Comparison of ENCODE assay signal across 9 mouse cellular contexts in the genomic region with DNA sequence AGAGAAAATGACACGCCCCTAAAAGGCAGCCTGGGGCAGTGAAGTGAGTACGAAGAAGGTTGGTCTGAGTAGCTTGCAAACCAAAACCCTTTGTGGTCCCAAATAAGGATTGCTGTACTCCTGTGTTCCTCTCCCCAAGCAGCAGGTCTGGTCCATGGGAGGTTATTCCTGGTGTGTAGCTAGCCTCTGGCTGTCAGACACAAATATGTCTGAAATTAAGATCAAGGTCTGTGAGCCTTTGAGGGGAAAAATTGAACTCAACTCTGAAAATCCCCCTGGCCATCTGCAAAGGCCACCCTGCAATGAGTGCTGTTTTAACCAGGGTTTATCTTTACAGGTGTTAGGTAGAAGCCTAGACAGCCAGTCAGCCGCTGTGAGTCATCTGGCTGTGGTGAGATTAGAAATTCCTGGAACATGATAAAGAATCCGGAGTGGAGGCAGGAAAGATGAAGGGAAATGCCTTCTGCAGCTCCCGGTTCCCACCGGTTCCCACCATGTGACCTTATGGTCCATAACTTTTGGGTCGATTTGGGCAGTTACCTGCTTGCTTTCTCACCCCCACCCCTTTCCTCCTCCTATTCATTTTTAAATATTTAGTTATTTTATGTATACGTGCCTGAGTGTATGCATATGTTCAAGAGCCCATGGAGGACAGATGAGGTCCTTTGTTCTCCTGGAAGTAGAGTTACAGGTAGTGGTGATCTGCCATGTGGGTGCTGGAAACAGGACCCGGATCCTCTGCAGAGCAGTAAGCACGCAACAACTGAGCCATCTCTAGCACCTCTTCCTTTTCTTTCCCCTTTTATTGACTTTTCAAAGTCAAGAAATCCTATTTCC.
A peak's percentile ranks its signal among the peaks of the same experiment; 100 is the strongest.
DNase-seq lines count a peak whose midpoint lies in the region; ATAC-seq and TF ChIP-seq lines count a peak whose summit lies in the region.
"Had no signal": no experiment of that assay in that cellular context is flagged by ENCODE, and none has a peak within 500 bp of the region (broad histone marks: within the 10 kb centered on the region; RNA-seq: fewer than 3 reads in every experiment).

No protein-coding gene starts in this region.

- H3K9me3 ChIP-seq in lung, embryonic 15.5 days = no peaks in the 10 kb centered on the region
- no peaks in the 10 kb centered on the region for H3K9me3 ChIP-seq in forebrain, embryonic 14.5 days (replicated peaks; ENCODE audit: control insufficient read depth, low read length)
- no peaks in the 10 kb centered on the region for H3K9me3 ChIP-seq in liver, embryonic 15.5 days (replicated peaks)
- H3K9me3 ChIP-seq in stomach, postnatal 0 days (ENCODE audit: control insufficient read depth, low read length) = no peaks in the 10 kb centered on the region

- TF ChIP-seq EP300 in stomach, postnatal 0 days (optimal IDR thresholded peaks at IDR 0.05) = no peak

- ATAC-seq in lung, embryonic 15.5 days (ENCODE audit: borderline replicate concordance, extremely low read depth, low FRiP score, low TSS enrichment) = no peak
- ATAC-seq in forebrain, embryonic 14.5 days = no peak
- no peak for ATAC-seq in liver, embryonic 15.5 days (ENCODE audit: insufficient read depth)
- peak; percentile 82 for ATAC-seq in stomach, postnatal 0 days (ENCODE audit: low FRiP score, low TSS enrichment)

- no peak for DNase-seq in lung, postnatal 36 days
- DNase-seq in forebrain, embryonic 14.5 days (ENCODE audit: low spot score) = no peak
- DNase-seq in stomach, postnatal 0 days (ENCODE audit: low spot score) = peak; percentile 59
- DNase-seq in spleen, postnatal 10 days (ENCODE audit: low spot score in 2 of 2) = no peak
- no peak for DNase-seq in cerebellum, adult 2 months
- DNase-seq in layer of hippocampus, postnatal 25 days (ENCODE audit: extremely low spot score in 1 of 2, low spot score in 1 of 2) = no peak

- peaks cover 8% of the 10 kb centered on the region; the same call in 1 of the 2 replicates for H3K4me1 ChIP-seq in lung, embryonic 15.5 days
- no peaks in the 10 kb centered on the region for H3K4me1 ChIP-seq in forebrain, embryonic 14.5 days (ENCODE audit: control insufficient read depth, insufficient read depth, low read length)
- H3K4me1 ChIP-seq in liver, embryonic 15.5 days (replicated peaks) = peaks cover 13% of the 10 kb centered on the region
- no peaks in the 10 kb centered on the region for H3K4me1 ChIP-seq in stomach, postnatal 0 days (replicated peaks; ENCODE audit: control insufficient read depth, insufficient read depth)
- H3K4me1 ChIP-seq in cerebellum, adult 2 months (ENCODE audit: control insufficient read depth, insufficient read depth, low read length) = no peaks in the 10 kb centered on the region

- H3K4me2 ChIP-seq in lung, embryonic 15.5 days = peak overlapping the region; percentile 79
- peak overlapping the region; percentile 62 for H3K4me2 ChIP-seq in forebrain, embryonic 14.5 days (ENCODE audit: low read length)
- peak overlapping the region; percentile 74 for H3K4me2 ChIP-seq in liver, embryonic 15.5 days
- peak overlapping the region; percentile 81 for H3K4me2 ChIP-seq in stomach, postnatal 0 days (replicated peaks; ENCODE audit: low read depth)

- H3K36me3 ChIP-seq in lung, embryonic 15.5 days = no peaks in the 10 kb centered on the region
- H3K36me3 ChIP-seq in forebrain, embryonic 14.5 days (ENCODE audit: control insufficient read depth, insufficient read depth, low read length) = no peaks in the 10 kb centered on the region
- no peaks in the 10 kb centered on the region for H3K36me3 ChIP-seq in liver, embryonic 15.5 days (replicated peaks)
- no peaks in the 10 kb centered on the region for H3K36me3 ChIP-seq in stomach, postnatal 0 days (ENCODE audit: control insufficient read depth, insufficient read depth, low read length)

- WGBS in lung, embryonic 15.5 days = 4% methylated on average over 10 of the region's 10 CpGs
- WGBS in forebrain, embryonic 14.5 days = 17% methylated on average over 10 of the region's 10 CpGs
- WGBS in liver, embryonic 15.5 days (ENCODE audit: insufficient replicate concordance) = 6% methylated on average over 10 of the region's 10 CpGs
- 9% methylated on average over 10 of the region's 10 CpGs for WGBS in stomach, postnatal 0 days
- 31% methylated on average over 10 of the region's 10 CpGs for WGBS in cerebellum, adult 2 months

- no peak overlapping the region for H3K27ac ChIP-seq in lung, embryonic 15.5 days
- H3K27ac ChIP-seq in forebrain, embryonic 14.5 days (ENCODE audit: low read depth, low read length) = no peak overlapping the region
- H3K27ac ChIP-seq in liver, embryonic 15.5 days (replicated peaks) = no peak overlapping the region
- no peak overlapping the region for H3K27ac ChIP-seq in stomach, postnatal 0 days (replicated peaks)
- H3K27ac ChIP-seq in cerebellum, adult 2 months (ENCODE audit: insufficient read depth, low read length) = no peak overlapping the region
- H3K27ac ChIP-seq: macrophage had no signal

- TF ChIP-seq POLR2A in cerebellum, adult 2 months (IDR thresholded peaks at IDR 0.05; ENCODE audit: borderline replicate concordance, insufficient read depth, low read length) = no peak

- peaks cover 38% of the 10 kb centered on the region for H3K27me3 ChIP-seq in lung, embryonic 15.5 days
- peaks cover 13% of the 10 kb centered on the region for H3K27me3 ChIP-seq in forebrain, embryonic 14.5 days (replicated peaks; ENCODE audit: control insufficient read depth, insufficient read depth, low read length)
- H3K27me3 ChIP-seq in liver, embryonic 15.5 days = peaks cover 35% of the 10 kb centered on the region
- H3K27me3 ChIP-seq in stomach, postnatal 0 days (ENCODE audit: control insufficient read depth, insufficient read depth, low read length) = peaks cover 3% of the 10 kb centered on the region; the same call in 1 of the 2 replicates
- no peaks in the 10 kb centered on the region; the same call in 1 of the 2 replicates for H3K27me3 ChIP-seq in cerebellum, adult 2 months (ENCODE audit: control insufficient read depth, insufficient read depth, low read length)

- H3K9ac ChIP-seq in lung, embryonic 15.5 days = no peak overlapping the region
- no peak overlapping the region; the same call in 1 of the 2 replicates for H3K9ac ChIP-seq in forebrain, embryonic 14.5 days (ENCODE audit: low read length)
- no peak overlapping the region for H3K9ac ChIP-seq in liver, embryonic 15.5 days
- H3K9ac ChIP-seq in stomach, postnatal 0 days (ENCODE audit: low read length) = no peak overlapping the region

- no peak for TF ChIP-seq CTCF in stomach, postnatal 0 days (IDR thresholded peaks at IDR 0.05; ENCODE audit: low read depth)
- no peak for TF ChIP-seq CTCF in cerebellum, adult 2 months (IDR thresholded peaks at IDR 0.05; ENCODE audit: borderline replicate concordance, insufficient read depth, low read depth, low read length)

- H3K4me3 ChIP-seq in lung, embryonic 15.5 days = peak overlapping the region; percentile 44
- H3K4me3 ChIP-seq in forebrain, embryonic 14.5 days (ENCODE audit: low read depth, low read length) = peak overlapping the region; percentile 36; the same call in 1 of the 2 replicates
- peak overlapping the region; percentile 55; the same call in 1 of the 2 replicates for H3K4me3 ChIP-seq in liver, embryonic 15.5 days (replicated peaks)
- peak overlapping the region; percentile 47 for H3K4me3 ChIP-seq in stomach, postnatal 0 days (ENCODE audit: low read depth, low read length)
- no peak overlapping the region for H3K4me3 ChIP-seq in cerebellum, adult 2 months (replicated peaks; ENCODE audit: insufficient read depth, low read depth, low read length)
